In the genomic region with DNA sequence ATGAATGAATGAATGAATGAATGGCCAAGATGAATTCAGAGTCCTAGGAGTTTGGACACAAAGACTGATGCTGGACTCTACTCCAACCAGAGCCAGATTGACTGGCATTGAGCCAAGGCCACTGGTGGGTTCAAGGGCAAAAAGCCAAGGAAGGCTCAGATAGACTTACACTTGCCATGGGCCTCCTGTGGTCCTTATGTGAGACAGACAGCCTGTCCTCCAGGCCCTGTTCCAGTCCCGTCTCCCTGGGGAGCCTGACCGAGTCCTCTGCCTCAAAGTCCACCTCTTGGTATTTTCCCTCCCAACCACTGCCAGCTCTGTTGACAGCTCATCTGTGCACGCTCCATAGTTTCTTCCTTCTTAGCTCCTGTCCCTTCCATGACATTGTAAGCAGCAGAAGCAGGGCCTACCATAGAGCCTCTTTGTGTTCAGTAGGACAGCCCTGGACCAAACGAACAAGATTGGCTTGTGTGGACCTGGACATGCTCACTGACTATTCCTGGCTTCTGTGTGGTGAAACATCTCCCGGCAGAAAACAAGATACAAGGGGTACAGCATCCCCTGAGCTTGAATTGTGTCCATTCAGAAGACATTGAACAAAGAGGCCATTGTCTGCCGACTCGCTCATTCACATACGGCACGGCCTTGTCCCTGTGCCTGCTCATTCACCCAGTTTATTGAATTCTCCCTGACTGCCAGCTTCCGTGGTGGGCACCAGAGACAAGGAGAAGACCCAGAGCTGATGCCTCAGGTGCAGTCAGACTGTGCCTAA, we compare ENCODE assay signal across 12 mouse cellular contexts. TPM values are rescaled to one million over a fixed set of nuclear protein-coding genes. Genes with fewer than 3 reads are reported as not detected.
DNase-seq lines count a peak whose midpoint lies in the region; ATAC-seq and TF ChIP-seq lines count a peak whose summit lies in the region.
"Had no signal": no experiment of that assay in that cellular context is flagged by ENCODE, and none has a peak within 500 bp of the region (broad histone marks: within the 10 kb centered on the region; RNA-seq: fewer than 3 reads in every experiment).

No protein-coding gene starts in this region.

- 80% methylated on average over 10 of the region's 10 CpGs for WGBS in kidney, embryonic 15.5 days
- 83% methylated on average over 10 of the region's 10 CpGs for WGBS in stomach, embryonic 14.5 days
- 85% methylated on average over 10 of the region's 10 CpGs for WGBS in stomach, postnatal 0 days

- TF ChIP-seq CTCF in stomach, postnatal 0 days (IDR thresholded peaks at IDR 0.05; ENCODE audit: low read depth): no peak

- no peak for ATAC-seq in kidney, embryonic 15.5 days (replicated peaks; ENCODE audit: low FRiP score)
- ATAC-seq in stomach, embryonic 14.5 days (ENCODE audit: insufficient number of reproducible peaks, insufficient read depth, low FRiP score, low read depth): 0 out of 2 replicates have a peak, but pooled peaks have one; percentile 10
- no peak for ATAC-seq in stomach, postnatal 0 days (ENCODE audit: low FRiP score, low TSS enrichment)
- no peak for ATAC-seq in megakaryocyte-erythroid progenitor cell, adult 5-6 weeks (replicated peaks; ENCODE audit: low FRiP score, low TSS enrichment, poor library complexity, severe bottlenecking)

- no peak overlapping the region for H3K4me3 ChIP-seq in kidney, embryonic 15.5 days (replicated peaks)
- no peak overlapping the region for H3K4me3 ChIP-seq in stomach, embryonic 14.5 days (ENCODE audit: low read depth, low read length)
- no peak overlapping the region for H3K4me3 ChIP-seq in stomach, postnatal 0 days (ENCODE audit: low read depth, low read length)
- H3K4me3 ChIP-seq: liver, embryonic 13.5 days; midbrain, embryonic 10.5 days had no signal

- no peaks in the 10 kb centered on the region for H3K36me3 ChIP-seq in kidney, embryonic 15.5 days
- H3K36me3 ChIP-seq in stomach, embryonic 14.5 days (ENCODE audit: control insufficient read depth, insufficient read depth, low read length): no peaks in the 10 kb centered on the region
- no peaks in the 10 kb centered on the region for H3K36me3 ChIP-seq in stomach, postnatal 0 days (ENCODE audit: control insufficient read depth, insufficient read depth, low read length)
- H3K36me3 ChIP-seq: liver, embryonic 13.5 days; midbrain, embryonic 10.5 days had no signal

- H3K4me2 ChIP-seq in kidney, embryonic 15.5 days: no peak overlapping the region
- H3K4me2 ChIP-seq in stomach, embryonic 14.5 days (replicated peaks; ENCODE audit: low read depth, low read length): no peak overlapping the region
- H3K4me2 ChIP-seq in stomach, postnatal 0 days (replicated peaks; ENCODE audit: low read depth): no peak overlapping the region
- H3K4me2 ChIP-seq: heart, embryonic 11.5 days; liver, embryonic 13.5 days had no signal

- DNase-seq in adrenal gland, adult 2 months: peak; percentile 9
- no peak for DNase-seq in adrenal gland, postnatal 36 days
- DNase-seq in kidney, postnatal 25 days: peak; percentile 24 to 40
- DNase-seq in stomach, postnatal 0 days (ENCODE audit: low spot score): no peak
- DNase-seq in left cerebral cortex, adult 18-20 months (ENCODE audit: low spot score in 2 of 2): no peak
- DNase-seq: liver, embryonic 13.5 days had no signal

- TF ChIP-seq EP300 in stomach, postnatal 0 days (optimal IDR thresholded peaks at IDR 0.05): no peak

- H3K27ac ChIP-seq in kidney, embryonic 15.5 days: no peak overlapping the region
- no peak overlapping the region for H3K27ac ChIP-seq in stomach, embryonic 14.5 days (ENCODE audit: low read length)
- H3K27ac ChIP-seq in stomach, postnatal 0 days (replicated peaks): no peak overlapping the region
- H3K27ac ChIP-seq: liver, embryonic 13.5 days; midbrain, embryonic 10.5 days had no signal

- H3K9me3 ChIP-seq in kidney, embryonic 15.5 days (replicated peaks): no peaks in the 10 kb centered on the region
- no peaks in the 10 kb centered on the region for H3K9me3 ChIP-seq in stomach, embryonic 14.5 days (ENCODE audit: control insufficient read depth, low read depth, low read length)
- H3K9me3 ChIP-seq in stomach, postnatal 0 days (ENCODE audit: control insufficient read depth, low read length): no peaks in the 10 kb centered on the region
- H3K9me3 ChIP-seq: liver, embryonic 13.5 days; midbrain, embryonic 10.5 days had no signal

- H3K27me3 ChIP-seq in kidney, embryonic 15.5 days: no peaks in the 10 kb centered on the region
- no peaks in the 10 kb centered on the region for H3K27me3 ChIP-seq in stomach, embryonic 14.5 days (ENCODE audit: control insufficient read depth, insufficient read depth, low read length)
- no peaks in the 10 kb centered on the region for H3K27me3 ChIP-seq in stomach, postnatal 0 days (ENCODE audit: control insufficient read depth, insufficient read depth, low read length)
- H3K27me3 ChIP-seq: liver, embryonic 13.5 days had no signal

- H3K4me1 ChIP-seq in kidney, embryonic 15.5 days: peaks cover 2% of the 10 kb centered on the region; the same call in 1 of the 2 replicates
- H3K4me1 ChIP-seq in stomach, embryonic 14.5 days (ENCODE audit: control insufficient read depth, insufficient read depth, low read length): no peaks in the 10 kb centered on the region
- H3K4me1 ChIP-seq in stomach, postnatal 0 days (replicated peaks; ENCODE audit: control insufficient read depth, insufficient read depth): no peaks in the 10 kb centered on the region
- H3K4me1 ChIP-seq: liver, embryonic 13.5 days had no signal

- no peak overlapping the region for H3K9ac ChIP-seq in kidney, embryonic 15.5 days
- H3K9ac ChIP-seq in stomach, embryonic 14.5 days (replicated peaks; ENCODE audit: low read depth, low read length): no peak overlapping the region
- no peak overlapping the region for H3K9ac ChIP-seq in stomach, postnatal 0 days (ENCODE audit: low read length)
- H3K9ac ChIP-seq: liver, embryonic 13.5 days had no signal

RNA-seq across cellular contexts. Expression of a gene that starts 10.8 kb away (rescaled TPM):
- total RNA-seq in adrenal gland, adult 2 months (2021): 10 to 100 TPM in 1 of 2 experiments, 1 to 10 TPM in 1; 9.4 to 11.6 TPM
- polyA plus RNA-seq in adrenal gland, adult 2 months (2012; rRNA removed): 3.6 and 4.4 TPM in 2 replicates
- total RNA-seq in adrenal gland, postnatal 36 days (2021): 10 to 100 TPM; 13.0 to 13.5 TPM
- polyA plus RNA-seq in kidney, embryonic 15.5 days (2015; fragmentation: Nextera tagmentation; extraction: Ambion mirVana): 46.1 TPM in 2 replicates
- 41.0 and 42.7 TPM in 2 replicates for polyA plus RNA-seq in stomach, embryonic 14.5 days (2014; fragmentation: Nextera tagmentation; extraction: Ambion mirVana)
- 25.8 and 28.1 TPM in 2 replicates for polyA plus RNA-seq in stomach, postnatal 0 days (2015; fragmentation: Nextera tagmentation; extraction: Ambion mirVana)
- total RNA-seq in megakaryocyte-erythroid progenitor cell, adult 5-6 weeks (2014; fragmentation: Nextera tagmentation): 7.8 and 15.3 TPM in 2 replicates
- total RNA-seq in megakaryocyte-erythroid progenitor cell, adult 5-6 weeks (2017): 8.9 and 18.9 TPM in 2 replicates
- total RNA-seq in left cerebral cortex, adult 18-20 months (2021): 10 to 100 TPM; 15.3 to 16.1 TPM

RNA-seq across cellular contexts. Expression of a gene that starts 18.9 kb away (rescaled TPM):
- 10 to 100 TPM; 76.6 to 77.6 TPM for total RNA-seq in adrenal gland, adult 2 months (2021)
- polyA plus RNA-seq in adrenal gland, adult 2 months (2012; rRNA removed): 9.6 and 13.0 TPM in 2 replicates
- 10 to 100 TPM; 71.8 to 74.2 TPM for total RNA-seq in adrenal gland, postnatal 36 days (2021)
- polyA plus RNA-seq in kidney, embryonic 15.5 days (2015; fragmentation: Nextera tagmentation; extraction: Ambion mirVana): 200 and 216 TPM in 2 replicates
- 206 and 213 TPM in 2 replicates for polyA plus RNA-seq in stomach, embryonic 14.5 days (2014; fragmentation: Nextera tagmentation; extraction: Ambion mirVana)
- 271 TPM in 2 replicates for polyA plus RNA-seq in stomach, postnatal 0 days (2015; fragmentation: Nextera tagmentation; extraction: Ambion mirVana)
- total RNA-seq in megakaryocyte-erythroid progenitor cell, adult 5-6 weeks (2014; fragmentation: Nextera tagmentation): 78.7 and 97.1 TPM in 2 replicates
- 40.0 and 46.5 TPM in 2 replicates for total RNA-seq in megakaryocyte-erythroid progenitor cell, adult 5-6 weeks (2017)
- 10 to 100 TPM; 35.1 to 38.0 TPM for total RNA-seq in left cerebral cortex, adult 18-20 months (2021)

RNA-seq across cellular contexts. Expression of a gene that starts 18.9 kb away (rescaled TPM):
- total RNA-seq in adrenal gland, adult 2 months (2021): 1 to 10 TPM; 6.0 to 6.4 TPM
- polyA plus RNA-seq in adrenal gland, adult 2 months (2012; rRNA removed): 3.1 and 3.3 TPM in 2 replicates
- total RNA-seq in adrenal gland, postnatal 36 days (2021): 1 to 10 TPM; 4.9 to 5.8 TPM
- 13.5 and 16.4 TPM in 2 replicates for polyA plus RNA-seq in kidney, embryonic 15.5 days (2015; fragmentation: Nextera tagmentation; extraction: Ambion mirVana)
- polyA plus RNA-seq in stomach, embryonic 14.5 days (2014; fragmentation: Nextera tagmentation; extraction: Ambion mirVana): 13.5 and 15.9 TPM in 2 replicates
- polyA plus RNA-seq in stomach, postnatal 0 days (2015; fragmentation: Nextera tagmentation; extraction: Ambion mirVana): 4.8 and 7.2 TPM in 2 replicates
- total RNA-seq in megakaryocyte-erythroid progenitor cell, adult 5-6 weeks (2014; fragmentation: Nextera tagmentation): 15.7 and 22.5 TPM in 2 replicates
- 11.4 and 18.2 TPM in 2 replicates for total RNA-seq in megakaryocyte-erythroid progenitor cell, adult 5-6 weeks (2017)
- 10 to 100 TPM; 33.8 to 34.3 TPM for total RNA-seq in left cerebral cortex, adult 18-20 months (2021)

RNA-seq across cellular contexts. Expression of a gene that starts 19.6 kb away (rescaled TPM):
- total RNA-seq in adrenal gland, adult 2 months (2021): under 1 TPM; 0.35 to 0.81 TPM
- 0.15 TPM in 1 of 2 replicates, not detected in the other for polyA plus RNA-seq in adrenal gland, adult 2 months (2012; rRNA removed)
- total RNA-seq in adrenal gland, postnatal 36 days (2021): under 1 TPM; 0.46 to 0.60 TPM
- polyA plus RNA-seq in kidney, embryonic 15.5 days (2015; fragmentation: Nextera tagmentation; extraction: Ambion mirVana): 0.22 and 0.29 TPM in 2 replicates
- not detected in 2 replicates for polyA plus RNA-seq in stomach, embryonic 14.5 days (2014; fragmentation: Nextera tagmentation; extraction: Ambion mirVana)
- 0.06 and 0.10 TPM in 2 replicates for polyA plus RNA-seq in stomach, postnatal 0 days (2015; fragmentation: Nextera tagmentation; extraction: Ambion mirVana)
- total RNA-seq in megakaryocyte-erythroid progenitor cell, adult 5-6 weeks (2014; fragmentation: Nextera tagmentation): 0.84 TPM in 1 of 2 replicates, not detected in the other
- total RNA-seq in megakaryocyte-erythroid progenitor cell, adult 5-6 weeks (2017): not detected in 2 replicates
- 10 to 100 TPM; 12.2 to 13.0 TPM for total RNA-seq in left cerebral cortex, adult 18-20 months (2021)
- polyA plus RNA-seq: heart, embryonic 11.5 days; liver, embryonic 13.5 days had no signal

RNA-seq across cellular contexts. Expression of a gene that starts 40.8 kb away (rescaled TPM):
- total RNA-seq in adrenal gland, adult 2 months (2021): under 1 TPM; 0.20 to 0.38 TPM
- 0.08 and 0.12 TPM in 2 replicates for polyA plus RNA-seq in adrenal gland, adult 2 months (2012; rRNA removed)
- total RNA-seq in adrenal gland, postnatal 36 days (2021): under 1 TPM; 0.07 to 0.17 TPM
- polyA plus RNA-seq in kidney, embryonic 15.5 days (2015; fragmentation: Nextera tagmentation; extraction: Ambion mirVana): 0.26 and 2.0 TPM in 2 replicates
- polyA plus RNA-seq in stomach, embryonic 14.5 days (2014; fragmentation: Nextera tagmentation; extraction: Ambion mirVana): 0.21 and 0.49 TPM in 2 replicates
- polyA plus RNA-seq in stomach, postnatal 0 days (2015; fragmentation: Nextera tagmentation; extraction: Ambion mirVana): 0.06 and 0.12 TPM in 2 replicates
- total RNA-seq in megakaryocyte-erythroid progenitor cell, adult 5-6 weeks (2014; fragmentation: Nextera tagmentation): not detected in 2 replicates
- total RNA-seq in megakaryocyte-erythroid progenitor cell, adult 5-6 weeks (2017): not detected in 2 replicates
- total RNA-seq in left cerebral cortex, adult 18-20 months (2021): 10 to 100 TPM; 13.0 to 17.9 TPM
- polyA plus RNA-seq: liver, embryonic 13.5 days; small intestine, adult 2 months had no signal

Comparison
In these comparisons a context has a peak if more than half of its experiments do, and no peak if none do; other contexts are left out.
1. DNase-seq: peak in adrenal gland, adult 2 months (single experiment) and kidney, postnatal 25 days (2 of 2); none in adrenal gland, postnatal 36 days (0 of 2), stomach, postnatal 0 days (single experiment) and left cerebral cortex, adult 18-20 months (0 of 2).